Mouse (Mus musculus) MEL (cell line): ENCODE measurements around the gene Arhgef39. TPM values are rescaled to one million over a fixed set of nuclear protein-coding genes. Genes with fewer than 3 reads are reported as not detected.

ENCODE experiments used
- DNase-seq: peaks from one replicate; pipeline ENCODE4 v3.0.0; 2011; ENCODE audit warnings: low read depth, low spot score
- H3K27ac ChIP-seq: 2 replicates; pipeline ENCODE4 v1.5.1; 2012; ENCODE audit warnings: low read depth, mild to moderate bottlenecking, control low read depth, low read length, moderate library complexity; ENCODE audit not compliant: control insufficient read depth
- H3K27me3 ChIP-seq, 2 experiments: fragments of 150-350 bp in 1 of 2; sonication (generic) in 1 of 2; 2 replicates each; pipeline ENCODE4 v1.6.1; 2012; ENCODE audit warnings: low read length in 2 of 2, mild to moderate bottlenecking in 2 of 2, improper control_type of control experiment in 1 of 2, moderate library complexity in 1 of 2; ENCODE audit not compliant: insufficient read depth in 2 of 2, control insufficient read depth in 1 of 2
- H3K36me3 ChIP-seq, 2 experiments: 2 replicates each; pipeline ENCODE4 v1.6.1; 2012 to 2014; ENCODE audit warnings: low read length in 2 of 2, improper control_type of control experiment in 1 of 2, inconsistent platforms in 1 of 2, mild to moderate bottlenecking in 1 of 2; ENCODE audit not compliant: insufficient read depth in 2 of 2, control insufficient read depth in 1 of 2
- H3K4me1 ChIP-seq, 2 experiments: fragments of 150-350 bp in 1 of 2; sonication (generic) in 1 of 2; 2 replicates each; pipeline ENCODE4 v1.6.1; 2012; ENCODE audit warnings: low read length in 2 of 2, improper control_type of control experiment in 1 of 2, mild to moderate bottlenecking in 1 of 2; ENCODE audit not compliant: insufficient read depth in 2 of 2, control insufficient read depth in 1 of 2
- H3K4me3 ChIP-seq, 2 experiments: fragments of 150-350 bp in 1 of 2; sonication (generic) in 1 of 2; 2 replicates each; pipeline ENCODE4 v1.5.1; 2012; ENCODE audit warnings: low read depth in 2 of 2, low read length in 2 of 2, mild to moderate bottlenecking in 2 of 2, moderate library complexity in 2 of 2, control low read depth in 1 of 2, improper control_type of control experiment in 1 of 2; ENCODE audit not compliant: control insufficient read depth in 1 of 2, insufficient read depth in 1 of 2
- H3K79me2 ChIP-seq: 2 replicates; pipeline ENCODE4 v1.6.1; 2012; ENCODE audit warnings: mild to moderate bottlenecking, low read length, moderate library complexity; ENCODE audit not compliant: control insufficient read depth, poor library complexity, insufficient read depth
- H3K9ac ChIP-seq: 2 replicates; pipeline ENCODE4 v1.6.1; 2012; ENCODE audit warnings: low read depth, mild to moderate bottlenecking, control low read depth, low read length, moderate library complexity; ENCODE audit not compliant: control insufficient read depth, poor library complexity, severe bottlenecking
- H3K9me3 ChIP-seq: fragments of 150-350 bp; sonication (generic); replicated peaks from 2 replicates; pipeline ENCODE4 v1.6.1; 2012; ENCODE audit warnings: mild to moderate bottlenecking, low read length, improper control_type of control experiment, moderate library complexity; ENCODE audit not compliant: insufficient read depth
- BHLHE40 ChIP-seq: IDR thresholded peaks from 2 replicates; pipeline ENCODE4 v1.6.1; 2012; ENCODE audit warnings: low read depth, mild to moderate bottlenecking, inconsistent platforms, low read length, improper control_type of control experiment, borderline replicate concordance
- CHD1 ChIP-seq: IDR thresholded peaks from 2 replicates; pipeline ENCODE4 v1.6.1; 2012; ENCODE audit warnings: low read depth, mild to moderate bottlenecking, inconsistent platforms, low read length, improper control_type of control experiment
- CHD2 ChIP-seq: IDR thresholded peaks from 2 replicates; pipeline ENCODE4 v1.6.1; 2011; ENCODE audit warnings: low read length, improper control_type of control experiment
- CTCF ChIP-seq, 3 experiments: IDR thresholded peaks in 2 of 3; conservative IDR thresholded peaks in 1 of 3; 2 replicates each; pipeline ENCODE4 v1.5.1; 2011 to 2012; ENCODE audit warnings: low read length in 3 of 3, low read depth in 2 of 3, mild to moderate bottlenecking in 2 of 3, improper control_type of control experiment in 1 of 3, inconsistent platforms in 1 of 3, mixed read lengths in 1 of 3, moderate library complexity in 1 of 3; ENCODE audit not compliant: control insufficient read depth in 1 of 3, insufficient read depth in 1 of 3, poor library complexity in 1 of 3, severe bottlenecking in 1 of 3
- E2F4 ChIP-seq: IDR thresholded peaks from 2 replicates; pipeline ENCODE4 v1.6.1; 2011; ENCODE audit warnings: low read depth, low read length, improper control_type of control experiment, borderline replicate concordance
- ELF1 ChIP-seq: IDR thresholded peaks from 2 replicates; pipeline ENCODE4 v1.6.1; 2014; ENCODE audit warnings: low read depth, mild to moderate bottlenecking, inconsistent platforms, low read length, improper control_type of control experiment, moderate library complexity
- EP300 ChIP-seq, 2 experiments: IDR thresholded peaks; 2 replicates each; pipeline ENCODE4 v1.6.1; 2011; ENCODE audit warnings: improper control_type of control experiment in 2 of 2, low read length in 2 of 2, low read depth in 1 of 2, mild to moderate bottlenecking in 1 of 2
- HCFC1 ChIP-seq: IDR thresholded peaks from 2 replicates; pipeline ENCODE4 v1.6.1; 2012; ENCODE audit warnings: low read depth, mild to moderate bottlenecking, inconsistent platforms, low read length, improper control_type of control experiment, moderate library complexity
- KAT2A ChIP-seq: conservative IDR thresholded peaks from 2 replicates; pipeline ENCODE4 v1.6.1; 2012; ENCODE audit warnings: low read depth, low read length, improper control_type of control experiment, inconsistent platforms
- MAFK ChIP-seq: IDR thresholded peaks from 2 replicates; pipeline ENCODE4 v1.6.1; 2011; ENCODE audit warnings: low read depth, mild to moderate bottlenecking, low read length, improper control_type of control experiment, borderline replicate concordance
- MAX ChIP-seq: IDR thresholded peaks from 2 replicates; pipeline ENCODE4 v1.6.1; 2011; ENCODE audit warnings: low read length, improper control_type of control experiment
- MAZ ChIP-seq: IDR thresholded peaks from 2 replicates; pipeline ENCODE4 v1.6.1; 2012; ENCODE audit warnings: low read depth, mild to moderate bottlenecking, inconsistent platforms, low read length, improper control_type of control experiment
- MXI1 ChIP-seq: IDR thresholded peaks from 2 replicates; pipeline ENCODE4 v1.6.1; 2011; ENCODE audit warnings: mild to moderate bottlenecking, low read depth, low read length, improper control_type of control experiment
- MYB ChIP-seq: IDR thresholded peaks from 2 replicates; pipeline ENCODE4 v1.6.1; 2011; ENCODE audit warnings: mild to moderate bottlenecking, low read depth, low read length, improper control_type of control experiment
- MYC ChIP-seq: IDR thresholded peaks from 2 replicates; pipeline ENCODE4 v1.6.1; 2011; ENCODE audit warnings: low read depth, mild to moderate bottlenecking, low read length, improper control_type of control experiment, moderate library complexity
- NELFE ChIP-seq: IDR thresholded peaks from 2 replicates; pipeline ENCODE4 v1.6.1; 2011; ENCODE audit warnings: low read depth, low read length, improper control_type of control experiment
- POLR2A ChIP-seq, 2 experiments: IDR thresholded peaks; 2 replicates each; pipeline ENCODE4 v1.6.1; 2011 to 2012; ENCODE audit warnings: low read length in 2 of 2, mild to moderate bottlenecking in 2 of 2, control low read depth in 1 of 2, improper control_type of control experiment in 1 of 2, low read depth in 1 of 2, moderate library complexity in 1 of 2; ENCODE audit not compliant: control insufficient read depth in 1 of 2, insufficient read depth in 1 of 2, poor library complexity in 1 of 2
- POLR2AphosphoS2 ChIP-seq: IDR thresholded peaks from 2 replicates; pipeline ENCODE4 v1.6.1; 2011; ENCODE audit warnings: low read length, improper control_type of control experiment
- RAD21 ChIP-seq: IDR thresholded peaks from 2 replicates; pipeline ENCODE4 v1.6.1; 2011; ENCODE audit warnings: mild to moderate bottlenecking, low read depth, low read length, improper control_type of control experiment
- RCOR1 ChIP-seq: IDR thresholded peaks from 2 replicates; pipeline ENCODE4 v1.6.1; 2012; ENCODE audit warnings: low read depth, mild to moderate bottlenecking, inconsistent platforms, low read length, improper control_type of control experiment
- TAL1 ChIP-seq: IDR thresholded peaks from 2 replicates; pipeline ENCODE4 v1.6.1; 2012; ENCODE audit warnings: mild to moderate bottlenecking, inconsistent platforms, low read length, moderate library complexity, mixed read lengths
- TBP ChIP-seq: IDR thresholded peaks from 2 replicates; pipeline ENCODE4 v1.8.0; 2011; ENCODE audit warnings: low read depth, low read length, improper control_type of control experiment
- TCF12 ChIP-seq: IDR thresholded peaks from 2 replicates; pipeline ENCODE4 v1.6.1; 2014; ENCODE audit warnings: low read depth, mild to moderate bottlenecking, inconsistent platforms, low read length, improper control_type of control experiment, moderate library complexity
- UBTF ChIP-seq: IDR thresholded peaks from 2 replicates; pipeline ENCODE4 v1.6.1; 2012; ENCODE audit warnings: low read depth, mild to moderate bottlenecking, inconsistent platforms, low read length, improper control_type of control experiment, moderate library complexity, borderline replicate concordance; ENCODE audit not compliant: insufficient read depth
- USF1 ChIP-seq: IDR thresholded peaks from 2 replicates; pipeline ENCODE4 v1.6.1; 2014; ENCODE audit warnings: low read depth, mild to moderate bottlenecking, inconsistent platforms, low read length, improper control_type of control experiment, moderate library complexity
- USF2 ChIP-seq, 2 experiments: IDR thresholded peaks; 2 replicates each; pipeline ENCODE4 v1.6.1; 2011 to 2012; ENCODE audit warnings: improper control_type of control experiment in 2 of 2, low read length in 2 of 2, borderline replicate concordance in 1 of 2, inconsistent platforms in 1 of 2, low read depth in 1 of 2, mild to moderate bottlenecking in 1 of 2; ENCODE audit not compliant: insufficient read depth in 1 of 2
- ZC3H11A ChIP-seq: IDR thresholded peaks from 2 replicates; pipeline ENCODE4 v1.6.1; 2012; ENCODE audit warnings: low read depth, mild to moderate bottlenecking, inconsistent platforms, low read length, improper control_type of control experiment
- ZKSCAN1 ChIP-seq: IDR thresholded peaks from 2 replicates; pipeline ENCODE4 v1.6.1; 2012; ENCODE audit warnings: low read depth, mild to moderate bottlenecking, inconsistent platforms, low read length, improper control_type of control experiment, moderate library complexity
- ZMIZ1 ChIP-seq: IDR thresholded peaks from 2 replicates; pipeline ENCODE4 v1.6.1; 2012; ENCODE audit warnings: low read depth, mild to moderate bottlenecking, inconsistent platforms, low read length, improper control_type of control experiment, moderate library complexity
- ZNF384 ChIP-seq: IDR thresholded peaks from 2 replicates; pipeline ENCODE4 v1.6.1; 2012; ENCODE audit warnings: low read depth, mild to moderate bottlenecking, inconsistent platforms, low read length, improper control_type of control experiment
- polyA plus RNA-seq, 2 experiments: library from polyadenylated mRNA; stranded (reverse) in 1 of 2; unstranded in 1 of 2; fragments of >175 nt in 1 of 2; fragments of >200 nt in 1 of 2; gene quantifications; 2 replicates each; pipeline versions ENCODE4 v1.2.1 to v1.2.4; 2012; ENCODE audit warnings: low replicate concordance in 2 of 2, low read depth in 1 of 2; ENCODE audit not compliant: insufficient read length in 2 of 2, insufficient read depth in 1 of 2, missing spikeins in 1 of 2
- total RNA-seq: library from RNA; depleted of rRNA; stranded (reverse); fragments of 300-350 nt; gene quantifications from 2 replicates; pipeline ENCODE4 v1.2.3, GENCODE M21; 2012

The Arhgef39 gene
- total and polyA plus RNA-seq, 3 experiments: 26.3 to 56.7 TPM; not detected in 1

GRCm38 (mm10) chr4:43533270-43533669, 33.8 kb upstream of the Arhgef39 start:
- Histone ChIP-seq H3K9me3 (no peaks in the 10 kb centered on the region), H3K9ac (no peak overlapping the region), H3K27ac (no peak overlapping the region), H3K4me1 (peaks cover 0 to 8% of the 10 kb centered on the region in 2 experiments; a peak in 2 of 4 replicates), H3K36me3 (peaks cover 2 to 8% of the 10 kb centered on the region in 2 experiments; a peak in 3 of 4 replicates), H3K4me3 (no peak overlapping the region), H3K79me2 (no peaks in the 10 kb centered on the region), H3K27me3 (no peaks in the 10 kb centered on the region)
- no peak for DNase-seq
- TF ChIP-seq MXI1 (no peak), BHLHE40 (no peak), ZNF384 (no peak), ZKSCAN1 (no peak)

DNA sequence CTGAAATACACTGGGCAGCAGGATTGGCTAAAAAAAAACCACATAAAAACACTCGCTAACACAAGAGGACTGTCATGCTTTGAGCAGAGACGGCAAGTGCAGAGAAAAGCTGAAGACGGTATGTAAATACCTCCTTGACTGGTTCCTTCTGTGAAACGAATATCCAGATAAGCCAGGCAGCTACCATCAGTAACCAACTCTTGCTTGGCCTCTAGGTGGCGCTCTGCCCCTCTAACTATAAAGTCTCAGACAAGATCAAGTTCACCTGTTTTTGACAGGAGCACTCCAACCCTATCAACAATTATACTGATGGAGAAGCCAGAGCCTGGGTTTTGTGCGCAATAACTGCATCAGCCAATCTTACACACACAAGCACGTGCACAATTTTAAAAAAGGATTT, 31.1 kb upstream of the Arhgef39 start:
- H3K36me3 ChIP-seq: peaks cover 0 to 8% of the 10 kb centered on the region in 2 experiments; a peak in 2 of 4 replicates
- TF ChIP-seq UBTF: no peak
- no peak for TF ChIP-seq ELF1
- TF ChIP-seq TBP: 0 out of 2 replicates have a peak, but pooled peaks have one; percentile 12
- no peak for TF ChIP-seq KAT2A
- no peak for TF ChIP-seq POLR2A (IDR thresholded peaks at IDR 0.05; ENCODE audit: control insufficient read depth in 1 of 2, insufficient read depth in 1 of 2, low read depth in 1 of 2, low read length in 2 of 2, poor library complexity in 1 of 2)
- TF ChIP-seq ZMIZ1: 0 out of 2 replicates have a peak, but pooled peaks have one; percentile 42
- peak; percentile 41; the same call in 1 of the 2 replicates for TF ChIP-seq MAX
- no peak; the same call in 1 of the 2 replicates for TF ChIP-seq MXI1
- TF ChIP-seq MYC: 0 out of 2 replicates have a peak, but pooled peaks have one; percentile 23
- TF ChIP-seq CHD1: no peak
- TF ChIP-seq MAZ: peak; percentile 39; the same call in 1 of the 2 replicates
- TF ChIP-seq RCOR1: no peak
- 0 out of 4 replicates have a peak, but pooled peaks of 1 of the 2 experiments have one; percentile 8 for TF ChIP-seq EP300 (IDR thresholded peaks at IDR 0.05; ENCODE audit: low read depth in 1 of 2, low read length in 2 of 2)
- no peak for TF ChIP-seq USF1
- 0 out of 2 replicates have a peak, but pooled peaks have one; percentile 45 for TF ChIP-seq HCFC1
- TF ChIP-seq TAL1: no peak
- peak; percentile 78 for TF ChIP-seq ZC3H11A
- TF ChIP-seq CHD2: no peak
- no peak for TF ChIP-seq NELFE
- TF ChIP-seq USF2 (IDR thresholded peaks at IDR 0.05; ENCODE audit: borderline replicate concordance in 1 of 2, insufficient read depth in 1 of 2, low read depth in 1 of 2, low read length in 2 of 2): no peak
- no peak for TF ChIP-seq E2F4
- TF ChIP-seq MAFK: no peak
- TF ChIP-seq CTCF (IDR thresholded peaks at IDR 0.05 in 2 of 3, conservative IDR thresholded peaks at IDR 0.05 in 1 of 3; ENCODE audit: control insufficient read depth in 1 of 3, insufficient read depth in 1 of 3, low read depth in 2 of 3, low read length in 3 of 3, poor library complexity in 1 of 3, severe bottlenecking in 1 of 3): peak; percentile 77 to 92 (median 91)
- TF ChIP-seq TCF12: peak; percentile 24; the same call in 1 of the 2 replicates
- peak; percentile 63; the same call in 1 of the 2 replicates for TF ChIP-seq POLR2AphosphoS2
- peak; percentile 78 for TF ChIP-seq RAD21
- TF ChIP-seq MYB: no peak
- TF ChIP-seq BHLHE40: no peak
- 0 out of 2 replicates have a peak, but pooled peaks have one; percentile 5 for TF ChIP-seq ZNF384
- TF ChIP-seq ZKSCAN1: no peak

More for the DNA sequence above, 31.1 kb upstream of the Arhgef39 start:
- no peaks in the 10 kb centered on the region for H3K79me2 ChIP-seq
- peaks cover 0 to 8% of the 10 kb centered on the region in 2 experiments; a peak in 2 of 4 replicates for H3K4me1 ChIP-seq
- H3K27me3 ChIP-seq: peaks cover 0 to 3% of the 10 kb centered on the region in 2 experiments; a peak in 1 of 4 replicates
- H3K27ac ChIP-seq: no peak overlapping the region
- no peaks in the 10 kb centered on the region for H3K9me3 ChIP-seq
- peak; percentile 92 for DNase-seq
- no peak overlapping the region for H3K9ac ChIP-seq
- H3K4me3 ChIP-seq: no peak overlapping the region
